ENCODE assay signal across 15 mouse cellular contexts in the genomic region with DNA sequence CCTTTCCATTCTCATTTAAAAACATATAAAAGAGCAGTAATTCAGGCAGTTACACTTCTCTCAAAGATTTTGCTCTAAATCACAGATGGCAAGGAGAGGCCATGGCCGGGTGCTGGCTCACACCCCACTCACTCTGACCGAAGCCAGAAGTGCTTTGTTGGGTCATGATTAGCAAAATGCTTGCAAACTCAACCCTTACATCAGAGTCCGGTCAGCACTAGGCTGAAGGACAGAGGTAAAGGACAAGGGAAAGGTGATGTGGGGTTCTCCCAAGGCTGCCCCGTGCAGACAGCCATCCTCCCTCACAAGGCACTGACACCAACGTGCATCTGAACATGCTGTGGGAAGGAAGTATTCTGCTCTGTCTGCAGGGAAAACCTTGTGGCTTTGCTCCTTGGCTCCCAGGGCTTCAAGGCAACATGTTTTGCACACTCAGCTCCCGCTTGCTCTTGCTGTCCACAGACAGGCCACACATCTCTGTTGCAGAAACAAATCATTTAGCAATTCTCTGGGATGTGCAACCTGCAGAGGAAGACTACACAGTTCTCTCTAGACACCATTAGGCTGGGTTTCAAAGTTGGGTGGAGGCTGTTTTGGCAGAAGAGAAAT.
A peak's percentile ranks its signal among the peaks of the same experiment; 100 is the strongest.
DNase-seq lines count a peak whose midpoint lies in the region; ATAC-seq lines count a peak whose summit lies in the region.
"Had no signal": no experiment of that assay in that cellular context is flagged by ENCODE, and none has a peak within 500 bp of the region (broad histone marks: within the 10 kb centered on the region; RNA-seq: fewer than 3 reads in every experiment).

No protein-coding gene starts in this region.

- H3K4me1 ChIP-seq in hindbrain, embryonic 13.5 days (replicated peaks) = peaks cover 21% of the 10 kb centered on the region
- no peaks in the 10 kb centered on the region for H3K4me1 ChIP-seq in hindbrain, embryonic 11.5 days (replicated peaks; ENCODE audit: control insufficient read depth, insufficient read depth, low read length)
- peaks cover 31% of the 10 kb centered on the region for H3K4me1 ChIP-seq in embryonic facial prominence, embryonic 10.5 days

- DNase-seq in adrenal gland, adult 8-10 months = peak; percentile 47
- no peak for DNase-seq in adrenal gland, postnatal 25 days
- DNase-seq in hindbrain, embryonic 11.5 days (ENCODE audit: low spot score) = no peak
- peak; percentile 19 for DNase-seq in urinary bladder, postnatal 14 days (ENCODE audit: low spot score)
- no peak for DNase-seq in urinary bladder, postnatal 10 days (ENCODE audit: low spot score)
- no peak for DNase-seq in retina, embryonic 14.5 days (ENCODE audit: low spot score)
- no peak for DNase-seq in embryonic facial prominence, embryonic 10.5 days (ENCODE audit: low spot score)
- DNase-seq: gastrocnemius, postnatal 14 days; kidney, adult 11 months; kidney, postnatal 36 days; thymus, adult 18-20 months had no signal

- no peak overlapping the region for H3K4me3 ChIP-seq in hindbrain, embryonic 13.5 days
- H3K4me3 ChIP-seq in hindbrain, embryonic 11.5 days (ENCODE audit: low read depth, low read length) = no peak overlapping the region
- no peak overlapping the region for H3K4me3 ChIP-seq in embryonic facial prominence, embryonic 10.5 days
- H3K4me3 ChIP-seq: embryonic facial prominence, embryonic 13.5 days; heart, embryonic 13.5 days; limb, embryonic 13.5 days had no signal

- H3K4me2 ChIP-seq in hindbrain, embryonic 13.5 days = no peak overlapping the region
- no peak overlapping the region for H3K4me2 ChIP-seq in hindbrain, embryonic 11.5 days (replicated peaks; ENCODE audit: low read depth, low read length)
- H3K4me2 ChIP-seq: embryonic facial prominence, embryonic 13.5 days; heart, embryonic 13.5 days; limb, embryonic 13.5 days had no signal

- H3K9me3 ChIP-seq in hindbrain, embryonic 13.5 days = no peaks in the 10 kb centered on the region
- H3K9me3 ChIP-seq in hindbrain, embryonic 11.5 days (ENCODE audit: control insufficient read depth, low read length) = no peaks in the 10 kb centered on the region
- no peaks in the 10 kb centered on the region for H3K9me3 ChIP-seq in embryonic facial prominence, embryonic 10.5 days
- H3K9me3 ChIP-seq: embryonic facial prominence, embryonic 13.5 days; heart, embryonic 13.5 days; limb, embryonic 13.5 days had no signal

- WGBS in hindbrain, embryonic 13.5 days = 79% methylated on average over 6 of the region's 6 CpGs
- 93% methylated on average over 6 of the region's 6 CpGs for WGBS in hindbrain, embryonic 11.5 days
- 87% methylated on average over 6 of the region's 6 CpGs for WGBS in embryonic facial prominence, embryonic 10.5 days

- H3K27ac ChIP-seq in hindbrain, embryonic 13.5 days = peak overlapping the region; percentile 52; the same call in 1 of the 2 replicates
- H3K27ac ChIP-seq in hindbrain, embryonic 11.5 days (ENCODE audit: low read depth, low read length) = no peak overlapping the region
- no peak overlapping the region for H3K27ac ChIP-seq in embryonic facial prominence, embryonic 10.5 days (replicated peaks)
- H3K27ac ChIP-seq: embryonic facial prominence, embryonic 13.5 days; heart, embryonic 13.5 days; limb, embryonic 13.5 days had no signal

- ATAC-seq in hindbrain, embryonic 13.5 days (ENCODE audit: low FRiP score) = no peak
- ATAC-seq in hindbrain, embryonic 11.5 days (ENCODE audit: low FRiP score) = no peak

- no peaks in the 10 kb centered on the region for H3K36me3 ChIP-seq in hindbrain, embryonic 13.5 days
- no peaks in the 10 kb centered on the region for H3K36me3 ChIP-seq in hindbrain, embryonic 11.5 days (ENCODE audit: control insufficient read depth, insufficient read depth, low read length)
- no peaks in the 10 kb centered on the region for H3K36me3 ChIP-seq in embryonic facial prominence, embryonic 10.5 days (replicated peaks)
- H3K36me3 ChIP-seq: embryonic facial prominence, embryonic 13.5 days; heart, embryonic 13.5 days had no signal

- H3K9ac ChIP-seq in hindbrain, embryonic 13.5 days = no peak overlapping the region
- H3K9ac ChIP-seq in hindbrain, embryonic 11.5 days (ENCODE audit: low read depth, low read length) = no peak overlapping the region
- H3K9ac ChIP-seq: embryonic facial prominence, embryonic 13.5 days; heart, embryonic 13.5 days; limb, embryonic 13.5 days had no signal

- H3K27me3 ChIP-seq in hindbrain, embryonic 13.5 days = no peaks in the 10 kb centered on the region
- H3K27me3 ChIP-seq in hindbrain, embryonic 11.5 days (ENCODE audit: control insufficient read depth, insufficient read depth, low read length) = no peaks in the 10 kb centered on the region
- H3K27me3 ChIP-seq in embryonic facial prominence, embryonic 10.5 days (replicated peaks; ENCODE audit: low read depth, poor library complexity, severe bottlenecking) = no peaks in the 10 kb centered on the region
- H3K27me3 ChIP-seq: embryonic facial prominence, embryonic 13.5 days; heart, embryonic 13.5 days; limb, embryonic 13.5 days had no signal

Comparison
In these comparisons a context has a peak if more than half of its experiments do, and no peak if none do; other contexts are left out.
1. DNase-seq: peak in adrenal gland, adult 8-10 months (single experiment) and urinary bladder, postnatal 14 days (single experiment); none in adrenal gland, postnatal 25 days (single experiment), hindbrain, embryonic 11.5 days (single experiment), urinary bladder, postnatal 10 days (single experiment), retina, embryonic 14.5 days (single experiment) and embryonic facial prominence, embryonic 10.5 days (single experiment).